8 mouse cellular contexts compared by ENCODE assay signal in the genomic region with DNA sequence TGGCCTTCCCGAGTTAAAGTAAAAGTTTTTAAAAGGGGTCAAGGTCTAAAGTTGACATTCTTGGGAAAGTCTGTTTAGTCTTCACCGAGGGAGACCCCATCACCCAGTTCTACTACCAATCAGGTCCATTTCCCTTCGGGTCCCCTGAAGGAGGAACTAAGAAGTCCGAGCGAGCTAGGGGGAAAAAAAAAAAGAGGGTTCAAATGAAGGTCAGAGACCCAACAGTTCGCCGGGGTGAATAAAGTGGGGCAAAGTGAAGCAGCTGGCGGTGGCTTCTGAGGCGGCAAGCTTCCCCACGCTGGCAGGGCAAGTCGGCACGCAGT. TPM values are rescaled to one million over a fixed set of nuclear protein-coding genes. Genes with fewer than 3 reads are reported as not detected.
DNase-seq lines count a peak whose midpoint lies in the region; ATAC-seq and TF ChIP-seq lines count a peak whose summit lies in the region.

No protein-coding gene starts in this region.

- H3K4me2 ChIP-seq in kidney, postnatal 0 days (ENCODE audit: low read length): peak overlapping the region; percentile 83
- peak overlapping the region; percentile 69 for H3K4me2 ChIP-seq in hindbrain, embryonic 14.5 days (replicated peaks)
- H3K4me2 ChIP-seq in midbrain, embryonic 12.5 days (replicated peaks): peak overlapping the region; percentile 89

- peak; percentile 44 for DNase-seq in kidney, postnatal 0 days (ENCODE audit: low spot score)
- DNase-seq in kidney, postnatal 4 days: no peak
- DNase-seq in hindbrain, embryonic 14.5 days (ENCODE audit: low spot score): peak; percentile 31
- no peak for DNase-seq in frontal cortex, postnatal 36 days (ENCODE audit: low spot score in 2 of 2)
- no peak for DNase-seq in adrenal gland, adult 8-10 months
- DNase-seq in right cerebral cortex, adult 2 months (ENCODE audit: low spot score in 2 of 2): no peak

- no peak; the same call in 1 of the 2 replicates for ATAC-seq in kidney, postnatal 0 days (replicated peaks; ENCODE audit: low FRiP score, low read depth)
- no peak for ATAC-seq in hindbrain, embryonic 14.5 days (ENCODE audit: low FRiP score)
- ATAC-seq in midbrain, embryonic 12.5 days (ENCODE audit: low FRiP score, low read depth): no peak

- no peaks in the 10 kb centered on the region for H3K36me3 ChIP-seq in kidney, postnatal 0 days (ENCODE audit: insufficient read depth, low read length)
- no peaks in the 10 kb centered on the region for H3K36me3 ChIP-seq in hindbrain, embryonic 14.5 days (replicated peaks; ENCODE audit: control insufficient read depth, insufficient read depth)
- no peaks in the 10 kb centered on the region for H3K36me3 ChIP-seq in midbrain, embryonic 12.5 days

- peaks cover 7% of the 10 kb centered on the region for H3K4me1 ChIP-seq in kidney, postnatal 0 days (replicated peaks; ENCODE audit: insufficient read depth, low read length)
- 0 out of 2 replicates have a peak, but pooled peaks cover 6% of the 10 kb centered on the region for H3K4me1 ChIP-seq in brown adipose tissue, adult 24 weeks (ENCODE audit: control insufficient read depth, insufficient read depth, insufficient read length, low read length)
- H3K4me1 ChIP-seq in hindbrain, embryonic 14.5 days (replicated peaks; ENCODE audit: control insufficient read depth, insufficient read depth, low read length): peaks cover 22% of the 10 kb centered on the region
- H3K4me1 ChIP-seq in midbrain, embryonic 12.5 days: peaks cover 29% of the 10 kb centered on the region

- TF ChIP-seq CTCF in kidney, postnatal 0 days (IDR thresholded peaks at IDR 0.05; ENCODE audit: low read depth): no peak

- no peaks in the 10 kb centered on the region for H3K9me3 ChIP-seq in kidney, postnatal 0 days (replicated peaks; ENCODE audit: low read length)
- no peaks in the 10 kb centered on the region for H3K9me3 ChIP-seq in hindbrain, embryonic 14.5 days (ENCODE audit: control insufficient read depth, low read length)
- H3K9me3 ChIP-seq in midbrain, embryonic 12.5 days: no peaks in the 10 kb centered on the region

- under 1% methylated on average over 12 of the region's 12 CpGs for WGBS in kidney, postnatal 0 days
- under 1% methylated on average over 12 of the region's 12 CpGs for WGBS in hindbrain, embryonic 14.5 days
- WGBS in midbrain, embryonic 12.5 days: 3% methylated on average over 12 of the region's 12 CpGs

- H3K27me3 ChIP-seq in kidney, postnatal 0 days (ENCODE audit: insufficient read depth, low read length): no peaks in the 10 kb centered on the region
- no peaks in the 10 kb centered on the region for H3K27me3 ChIP-seq in hindbrain, embryonic 14.5 days (ENCODE audit: control insufficient read depth, insufficient read depth, low read length)
- no peaks in the 10 kb centered on the region for H3K27me3 ChIP-seq in midbrain, embryonic 12.5 days

- peak overlapping the region; percentile 99 for H3K4me3 ChIP-seq in kidney, postnatal 0 days (replicated peaks; ENCODE audit: low read depth, low read length)
- peak overlapping the region; percentile 78 for H3K4me3 ChIP-seq in brown adipose tissue, adult 24 weeks (ENCODE audit: insufficient read depth, low read depth, low read length)
- peak overlapping the region; percentile 100 for H3K4me3 ChIP-seq in hindbrain, embryonic 14.5 days (replicated peaks; ENCODE audit: low read length)
- peak overlapping the region; percentile 99 for H3K4me3 ChIP-seq in midbrain, embryonic 12.5 days

- H3K27ac ChIP-seq in kidney, postnatal 0 days: peak overlapping the region; percentile 98
- H3K27ac ChIP-seq in brown adipose tissue, adult 24 weeks (replicated peaks; ENCODE audit: low read depth, low read length): peak overlapping the region; percentile 97
- peak overlapping the region; percentile 97 for H3K27ac ChIP-seq in hindbrain, embryonic 14.5 days
- peak overlapping the region; percentile 98 for H3K27ac ChIP-seq in midbrain, embryonic 12.5 days (replicated peaks)

- H3K9ac ChIP-seq in kidney, postnatal 0 days (ENCODE audit: low read depth, low read length): peak overlapping the region; percentile 99
- peak overlapping the region; percentile 97 for H3K9ac ChIP-seq in hindbrain, embryonic 14.5 days
- peak overlapping the region; percentile 99 for H3K9ac ChIP-seq in midbrain, embryonic 12.5 days (replicated peaks)

RNA-seq across cellular contexts. Expression of a gene that starts 0.3 kb away (rescaled TPM):
- 53.7 and 68.5 TPM in 2 replicates for polyA plus RNA-seq in kidney, postnatal 0 days (2015; fragmentation: Nextera tagmentation; extraction: Ambion mirVana)
- 126 and 135 TPM in 2 replicates for polyA plus RNA-seq in brown adipose tissue, adult 24 weeks (2012; ENCODE audit: insufficient read depth, insufficient read length, missing spikeins)
- 81.6 and 90.5 TPM in 2 replicates for polyA plus RNA-seq in hindbrain, embryonic 14.5 days (2014; fragmentation: Nextera tagmentation; extraction: Ambion mirVana)
- polyA plus RNA-seq in midbrain, embryonic 12.5 days (2016; fragmentation: Nextera tagmentation; extraction: Ambion mirVana): 68.1 and 77.6 TPM in 2 replicates
- 100 to 1,000 TPM; 177 to 211 (median 197) TPM for total RNA-seq in adrenal gland, adult 8-10 months (2022)

RNA-seq across cellular contexts. Expression of a gene that starts 50.4 kb away (rescaled TPM):
- polyA plus RNA-seq in kidney, postnatal 0 days (2015; fragmentation: Nextera tagmentation; extraction: Ambion mirVana): 37.3 and 39.2 TPM in 2 replicates
- polyA plus RNA-seq in brown adipose tissue, adult 24 weeks (2012; ENCODE audit: insufficient read depth, insufficient read length, missing spikeins): 32.3 and 50.9 TPM in 2 replicates
- polyA plus RNA-seq in hindbrain, embryonic 14.5 days (2014; fragmentation: Nextera tagmentation; extraction: Ambion mirVana): 41.5 and 47.3 TPM in 2 replicates
- polyA plus RNA-seq in midbrain, embryonic 12.5 days (2016; fragmentation: Nextera tagmentation; extraction: Ambion mirVana): 49.0 and 51.5 TPM in 2 replicates
- 10 to 100 TPM; 50.2 to 66.2 (median 58.5) TPM for total RNA-seq in adrenal gland, adult 8-10 months (2022)

RNA-seq across cellular contexts. Expression of a gene that starts 50.5 kb away (rescaled TPM):
- polyA plus RNA-seq in kidney, postnatal 0 days (2015; fragmentation: Nextera tagmentation; extraction: Ambion mirVana): 7.6 and 8.2 TPM in 2 replicates
- polyA plus RNA-seq in brown adipose tissue, adult 24 weeks (2012; ENCODE audit: insufficient read depth, insufficient read length, missing spikeins): 23.2 and 30.2 TPM in 2 replicates
- 1.7 and 2.2 TPM in 2 replicates for polyA plus RNA-seq in hindbrain, embryonic 14.5 days (2014; fragmentation: Nextera tagmentation; extraction: Ambion mirVana)
- polyA plus RNA-seq in midbrain, embryonic 12.5 days (2016; fragmentation: Nextera tagmentation; extraction: Ambion mirVana): 1.9 and 2.3 TPM in 2 replicates
- total RNA-seq in adrenal gland, adult 8-10 months (2022): 10 to 100 TPM; 24.7 to 29.8 (median 28.3) TPM

Comparison
In these comparisons a context has a peak if more than half of its experiments do, and no peak if none do; other contexts are left out.
1. DNase-seq: peak in kidney, postnatal 0 days (single experiment) and hindbrain, embryonic 14.5 days (single experiment); none in kidney, postnatal 4 days (0 of 2), frontal cortex, postnatal 36 days (0 of 2), adrenal gland, adult 8-10 months (single experiment) and right cerebral cortex, adult 2 months (0 of 2).
2. Peak in every context shown above with its lines, with median percentiles within 50 percentile points of each other: H3K27ac ChIP-seq, H3K4me2 ChIP-seq, H3K4me3 ChIP-seq and H3K9ac ChIP-seq.